In the genomic region with DNA sequence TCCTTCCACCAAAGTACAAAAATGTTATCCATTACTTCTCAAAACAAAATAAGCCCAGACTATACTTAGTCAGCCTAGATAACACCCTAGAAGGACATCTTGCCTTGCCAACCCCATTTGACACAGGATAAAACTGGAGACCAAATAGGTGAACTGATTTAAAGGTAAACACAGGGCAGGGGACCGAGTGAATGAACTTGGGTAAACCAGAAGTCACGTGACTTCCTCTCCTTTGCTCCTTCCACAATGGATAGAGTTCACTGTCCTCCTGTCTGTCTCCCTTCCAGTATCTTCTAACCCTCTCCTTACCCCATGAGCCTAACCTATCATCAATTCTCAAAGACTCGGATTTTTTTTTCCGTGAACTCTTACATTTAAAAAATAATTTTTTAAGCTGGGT, we compare ENCODE assay signal across 21 mouse cellular contexts. TPM values are rescaled to one million over a fixed set of nuclear protein-coding genes. Genes with fewer than 3 reads are reported as not detected.
A peak's percentile ranks its signal among the peaks of the same experiment; 100 is the strongest.
DNase-seq lines count a peak whose midpoint lies in the region; ATAC-seq and TF ChIP-seq lines count a peak whose summit lies in the region.
"Had no signal": no experiment of that assay in that cellular context is flagged by ENCODE, and none has a peak within 500 bp of the region (broad histone marks: within the 10 kb centered on the region; RNA-seq: fewer than 3 reads in every experiment).

No protein-coding gene starts in this region.

- H3K27ac ChIP-seq in liver, embryonic 16.5 days (ENCODE audit: low read length) = no peak overlapping the region
- H3K27ac ChIP-seq in liver, embryonic 12.5 days = no peak overlapping the region
- H3K27ac ChIP-seq in CH12.LX (ENCODE audit: insufficient read depth, low read depth) = no peak overlapping the region
- no peak overlapping the region for H3K27ac ChIP-seq in forebrain, embryonic 14.5 days (ENCODE audit: low read depth, low read length)
- no peak overlapping the region for H3K27ac ChIP-seq in midbrain, embryonic 11.5 days (ENCODE audit: low read depth, low read length)
- H3K27ac ChIP-seq: embryonic facial prominence, embryonic 10.5 days; embryonic facial prominence, embryonic 12.5 days; forebrain, embryonic 13.5 days had no signal

- ATAC-seq in liver, embryonic 16.5 days (ENCODE audit: low read depth) = peak; percentile 35; the same call in 1 of the 2 replicates
- no peak for ATAC-seq in liver, embryonic 12.5 days
- ATAC-seq in forebrain, embryonic 14.5 days = no peak
- no peak for ATAC-seq in midbrain, embryonic 11.5 days (ENCODE audit: low FRiP score)
- ATAC-seq: activated CD4-positive, CD25-positive, alpha-beta regulatory T cell, adult 4 months; CD4-positive, CD25-positive, alpha-beta regulatory T cell, adult 4 months; forebrain, embryonic 16.5 days; Patski had no signal

- H3K27me3 ChIP-seq in liver, embryonic 16.5 days (ENCODE audit: control insufficient read depth, insufficient read depth, low read depth, low read length) = no peaks in the 10 kb centered on the region
- no peaks in the 10 kb centered on the region for H3K27me3 ChIP-seq in liver, embryonic 12.5 days (replicated peaks)
- H3K27me3 ChIP-seq in C2C12 (ENCODE audit: control insufficient read depth, insufficient read depth, insufficient read length) = no peaks in the 10 kb centered on the region
- no peaks in the 10 kb centered on the region for H3K27me3 ChIP-seq in CH12.LX (replicated peaks)
- no peaks in the 10 kb centered on the region for H3K27me3 ChIP-seq in forebrain, embryonic 14.5 days (replicated peaks; ENCODE audit: control insufficient read depth, insufficient read depth, low read length)
- no peaks in the 10 kb centered on the region for H3K27me3 ChIP-seq in midbrain, embryonic 11.5 days (ENCODE audit: control insufficient read depth, insufficient read depth, low read length)
- H3K27me3 ChIP-seq: embryonic facial prominence, embryonic 12.5 days; forebrain, embryonic 13.5 days; Patski had no signal

- H3K79me3 ChIP-seq in C2C12 (ENCODE audit: low read depth) = no peaks in the 10 kb centered on the region

- H3K79me2 ChIP-seq in C2C12 (ENCODE audit: control insufficient read depth, insufficient read depth) (no peaks in the 10 kb centered on the region), CH12.LX (replicated peaks; ENCODE audit: control insufficient read depth, extremely low read depth, insufficient read depth, poor library complexity, severe bottlenecking) (no peaks in the 10 kb centered on the region)

- TF ChIP-seq POLR2A in CH12.LX (IDR thresholded peaks at IDR 0.05; ENCODE audit: low read depth, low read length) = no peak

- in situ Hi-C loops in CH12.LX (cut with MboI; ENCODE audit: low pct_ligation_motif_present, low pct_unique_long_range_greater_than_20kb, low sequenced_read_pairs) = no loop called here

- no peak for DNase-seq in CH12.LX (ENCODE audit: extremely low read depth)
- DNase-seq in forebrain, embryonic 14.5 days (ENCODE audit: low spot score) = no peak
- DNase-seq in midbrain, embryonic 11.5 days (ENCODE audit: low spot score, missing footprints) = no peak
- DNase-seq: adrenal gland, adult 8-10 months; adrenal gland, postnatal 14 days; adrenal gland, postnatal 36 days; cerebellum, adult 11-12 months; cerebellum, adult 2 months; cerebellum, adult 9-10 months; cerebellum, postnatal 10 days; cerebellum, postnatal 25 days had no signal

- H3K9me3 ChIP-seq in liver, embryonic 16.5 days (replicated peaks; ENCODE audit: control insufficient read depth, low read length) = no peaks in the 10 kb centered on the region
- H3K9me3 ChIP-seq in liver, embryonic 12.5 days (replicated peaks) = no peaks in the 10 kb centered on the region
- H3K9me3 ChIP-seq in CH12.LX (replicated peaks; ENCODE audit: low read length) = no peaks in the 10 kb centered on the region
- no peaks in the 10 kb centered on the region for H3K9me3 ChIP-seq in forebrain, embryonic 14.5 days (replicated peaks; ENCODE audit: control insufficient read depth, low read length)
- no peaks in the 10 kb centered on the region for H3K9me3 ChIP-seq in midbrain, embryonic 11.5 days (ENCODE audit: control insufficient read depth, low read length)
- H3K9me3 ChIP-seq: embryonic facial prominence, embryonic 10.5 days; embryonic facial prominence, embryonic 12.5 days; forebrain, embryonic 13.5 days had no signal

- TF ChIP-seq RAD21 in CH12.LX (IDR thresholded peaks at IDR 0.05; ENCODE audit: low read depth, low read length) = no peak

- H3K4me2 ChIP-seq in liver, embryonic 16.5 days (ENCODE audit: low read depth, low read length) = no peak overlapping the region
- H3K4me2 ChIP-seq in liver, embryonic 12.5 days = no peak overlapping the region
- no peak overlapping the region for H3K4me2 ChIP-seq in CH12.LX (ENCODE audit: insufficient read depth, low read depth, poor library complexity, severe bottlenecking)
- H3K4me2 ChIP-seq in forebrain, embryonic 14.5 days (ENCODE audit: low read length) = no peak overlapping the region
- H3K4me2 ChIP-seq in midbrain, embryonic 11.5 days = no peak overlapping the region
- H3K4me2 ChIP-seq: embryonic facial prominence, embryonic 12.5 days; forebrain, embryonic 13.5 days had no signal

- dilution Hi-C loops in CH12.LX (cut with MboI; ENCODE audit: extremely low pct_ligation_motif_present, extremely low pct_unique_long_range_greater_than_20kb, low sequenced_read_pairs) = no loop called here

- H3K4me3 ChIP-seq in liver, embryonic 16.5 days (ENCODE audit: low read depth, low read length) = no peak overlapping the region
- no peak overlapping the region for H3K4me3 ChIP-seq in liver, embryonic 12.5 days
- H3K4me3 ChIP-seq in C2C12 (ENCODE audit: insufficient read depth, poor library complexity, severe bottlenecking) = no peak overlapping the region
- no peak overlapping the region for H3K4me3 ChIP-seq in CH12.LX (replicated peaks in 1 of 3; ENCODE audit: low read depth in 2 of 3, low read length in 2 of 3, poor library complexity in 1 of 3)
- H3K4me3 ChIP-seq in forebrain, embryonic 14.5 days (ENCODE audit: low read depth, low read length) = no peak overlapping the region
- no peak overlapping the region for H3K4me3 ChIP-seq in midbrain, embryonic 11.5 days (ENCODE audit: low read depth, low read length)
- H3K4me3 ChIP-seq: embryonic facial prominence, embryonic 10.5 days; embryonic facial prominence, embryonic 12.5 days; forebrain, embryonic 13.5 days had no signal

- H3ac ChIP-seq in C2C12 (ENCODE audit: control insufficient read depth, insufficient read length, low read depth) = no peak overlapping the region

- no peak overlapping the region for H3K9ac ChIP-seq in liver, embryonic 16.5 days (ENCODE audit: low read depth, low read length)
- H3K9ac ChIP-seq in liver, embryonic 12.5 days = no peak overlapping the region
- H3K9ac ChIP-seq in CH12.LX (ENCODE audit: insufficient read depth, low read depth) = no peak overlapping the region
- H3K9ac ChIP-seq in forebrain, embryonic 14.5 days (ENCODE audit: low read length) = no peak overlapping the region
- H3K9ac ChIP-seq in midbrain, embryonic 11.5 days (ENCODE audit: low read length) = no peak overlapping the region
- H3K9ac ChIP-seq: embryonic facial prominence, embryonic 12.5 days; forebrain, embryonic 13.5 days had no signal

- no peak for TF ChIP-seq CTCF in C2C12 (IDR thresholded peaks at IDR 0.05; ENCODE audit: control insufficient read depth, insufficient read depth, insufficient read length)
- no peak for TF ChIP-seq CTCF in CH12.LX (conservative IDR thresholded peaks at IDR 0.05 in 1 of 2, IDR thresholded peaks at IDR 0.05 in 1 of 2; ENCODE audit: low read depth in 2 of 2, low read length in 2 of 2)

- 38% methylated on average over 4 of the region's 4 CpGs for WGBS in liver, embryonic 16.5 days (ENCODE audit: insufficient replicate concordance)
- 47% methylated on average over 4 of the region's 4 CpGs for WGBS in liver, embryonic 12.5 days (ENCODE audit: insufficient replicate concordance)
- WGBS in forebrain, embryonic 14.5 days = 84% methylated on average over 4 of the region's 4 CpGs
- 81% methylated on average over 4 of the region's 4 CpGs for WGBS in midbrain, embryonic 11.5 days

- no peak for TF ChIP-seq EP300 in CH12.LX (IDR thresholded peaks at IDR 0.05; ENCODE audit: low read length)

- H3K4me1 ChIP-seq in liver, embryonic 16.5 days (ENCODE audit: control insufficient read depth, low read depth, low read length) = peaks cover 9% of the 10 kb centered on the region
- H3K4me1 ChIP-seq in liver, embryonic 12.5 days = peaks cover 17% of the 10 kb centered on the region
- H3K4me1 ChIP-seq in CH12.LX (ENCODE audit: control insufficient read depth in 1 of 2, insufficient read depth in 2 of 2) = peaks cover 0 to 12% of the 10 kb centered on the region in 2 experiments; a peak in 3 of 4 replicates
- peaks cover 4% of the 10 kb centered on the region; the same call in 1 of the 2 replicates for H3K4me1 ChIP-seq in forebrain, embryonic 14.5 days (ENCODE audit: control insufficient read depth, insufficient read depth, low read length)
- H3K4me1 ChIP-seq in midbrain, embryonic 11.5 days (ENCODE audit: control insufficient read depth, insufficient read depth, low read length) = peaks cover 4% of the 10 kb centered on the region; the same call in 1 of the 2 replicates
- H3K4me1 ChIP-seq: embryonic facial prominence, embryonic 12.5 days had no signal

- H3K36me3 ChIP-seq in liver, embryonic 16.5 days (ENCODE audit: control insufficient read depth, insufficient read depth) = no peaks in the 10 kb centered on the region
- no peaks in the 10 kb centered on the region for H3K36me3 ChIP-seq in liver, embryonic 12.5 days
- H3K36me3 ChIP-seq in C2C12 (ENCODE audit: control insufficient read depth, insufficient read depth) = no peaks in the 10 kb centered on the region
- H3K36me3 ChIP-seq in CH12.LX (replicated peaks in 1 of 2; ENCODE audit: control insufficient read depth in 1 of 2, insufficient read depth in 1 of 2, low read length in 1 of 2) = no peaks in the 10 kb centered on the region
- no peaks in the 10 kb centered on the region for H3K36me3 ChIP-seq in forebrain, embryonic 14.5 days (ENCODE audit: control insufficient read depth, insufficient read depth, low read length)
- H3K36me3 ChIP-seq in midbrain, embryonic 11.5 days (ENCODE audit: control insufficient read depth, insufficient read depth, low read length) = no peaks in the 10 kb centered on the region
- H3K36me3 ChIP-seq: embryonic facial prominence, embryonic 10.5 days; embryonic facial prominence, embryonic 12.5 days had no signal

TF ChIP-seq in C2C12, 6 proteins besides CTCF, POLR2A, EP300 and RAD21 (continues in another document):
- TF ChIP-seq USF1 (IDR thresholded peaks at IDR 0.05; ENCODE audit: low read depth) = peak; percentile 25

TF ChIP-seq in CH12.LX, 34 proteins besides CTCF, POLR2A, EP300 and RAD21 (continues in another document):
- no peak for TF ChIP-seq MEF2A (IDR thresholded peaks at IDR 0.05; ENCODE audit: borderline replicate concordance, low read depth, low read length)

RNA-seq across cellular contexts. Expression of a gene that starts 46.0 kb away (rescaled TPM):
- 1.3 and 2.0 TPM in 2 replicates for polyA plus RNA-seq in liver, embryonic 16.5 days (2015; fragmentation: Nextera tagmentation; extraction: Ambion mirVana)
- 4.8 and 5.3 TPM in 2 replicates for polyA plus RNA-seq in liver, embryonic 12.5 days (2016; fragmentation: Nextera tagmentation; extraction: Ambion mirVana)
- 0.13 TPM for polyA plus RNA-seq in C2C12 (2012; fragmentation: generic; extraction: Trizol)
- total RNA-seq in CH12.LX (2012; rRNA removed) = under 0.01 TPM in 2 replicates
- 0.01 TPM in 2 replicates for total RNA-seq in CH12.LX (2014; rRNA removed)
- 0.01 and 0.04 TPM in 2 replicates for polyA plus RNA-seq in CH12.LX (2012; ENCODE audit: insufficient read length, low read depth)
- polyA plus RNA-seq in forebrain, embryonic 14.5 days (2014; fragmentation: Nextera tagmentation; extraction: Ambion mirVana) = 1.1 and 1.8 TPM in 2 replicates
- 6.0 and 7.8 TPM in 2 replicates for polyA plus RNA-seq in midbrain, embryonic 11.5 days (2014; fragmentation: Nextera tagmentation; extraction: Ambion mirVana)
- polyA plus RNA-seq: activated CD4-positive, CD25-positive, alpha-beta regulatory T cell, adult 4 months; CD4-positive, CD25-positive, alpha-beta regulatory T cell, adult 4 months had no signal
